Mouse (Mus musculus) intestine, postnatal 0 days (tissue): Measurements from ENCODE around the gene Slc25a13. TPM values are rescaled to one million over a fixed set of nuclear protein-coding genes. Genes with fewer than 3 reads are reported as not detected.

ENCODE experiments used
- ATAC-seq: fragments of 200-750 bp; cut with Nextera tagmentation; 2 replicates; pipeline ENCODE4 v1.8.0; 2017; ENCODE audit warnings: mild to moderate bottlenecking, moderate TSS enrichment, moderate library complexity
- H3K27ac ChIP-seq: fragments of 300-500 bp; sonication (generic); 2 replicates; pipeline ENCODE4 v1.5.1; 2014; ENCODE audit warnings: mild to moderate bottlenecking, low read depth, low read length, moderate library complexity
- H3K27me3 ChIP-seq: fragments of 300-500 bp; sonication (generic); replicated peaks from 2 replicates; pipeline ENCODE4 v1.6.1; 2014; ENCODE audit warnings: low read length, mixed read lengths; ENCODE audit not compliant: control insufficient read depth, insufficient read depth
- H3K36me3 ChIP-seq: fragments of 300-500 bp; sonication (generic); 2 replicates; pipeline ENCODE4 v1.6.1; 2014; ENCODE audit warnings: mild to moderate bottlenecking, moderate library complexity; ENCODE audit not compliant: control insufficient read depth, insufficient read depth
- H3K4me1 ChIP-seq: fragments of 300-500 bp; sonication (generic); replicated peaks from 2 replicates; pipeline ENCODE4 v1.6.1; 2014; ENCODE audit warnings: antibody characterized with exemption, low read length, mixed read lengths; ENCODE audit not compliant: control insufficient read depth, insufficient read depth
- H3K4me2 ChIP-seq: fragments of 300-500 bp; sonication (generic); replicated peaks from 2 replicates; pipeline ENCODE4 v1.6.1; 2014; ENCODE audit warnings: low read depth, mild to moderate bottlenecking, moderate library complexity
- H3K4me3 ChIP-seq: fragments of 300-500 bp; sonication (generic); 2 replicates; pipeline ENCODE4 v1.5.1; 2014; ENCODE audit warnings: low read depth, low read length
- H3K9ac ChIP-seq: fragments of 300-500 bp; sonication (generic); 2 replicates; pipeline ENCODE4 v1.6.1; 2014; ENCODE audit warnings: mild to moderate bottlenecking, low read depth, low read length
- H3K9me3 ChIP-seq: fragments of 300-500 bp; sonication (generic); 2 replicates; pipeline ENCODE4 v1.6.1; 2016; ENCODE audit warnings: mixed run types; ENCODE audit not compliant: control insufficient read depth
- CTCF ChIP-seq: sonication (generic); IDR thresholded peaks from 2 replicates; pipeline ENCODE4 v1.5.1; 2016; ENCODE audit warnings: low read depth, mild to moderate bottlenecking, control low read depth, antibody characterized with exemption, moderate library complexity
- whole genome bisulfite sequencing: fragments of 180-500 bp; shearing (Covaris S2); extraction: QIAGEN DNeasy Blood & Tissue Kit; methylation state at CpG from one replicate; pipeline ENCODE4 v1.1.7; 2014; 5-methylcytosine and 5-hydroxymethylcytosine counted together
- polyA plus RNA-seq: library from polyadenylated mRNA; unstranded; fragments of >200 nt; fragmentation: Nextera tagmentation; extraction: Ambion mirVana; gene quantifications from 2 replicates; pipeline ENCODE4 v1.2.1, GENCODE M21; 2015

The Slc25a13 gene
- polyA plus RNA-seq, 1 experiment from 2014 or later, result 32.3 TPM

DNA sequence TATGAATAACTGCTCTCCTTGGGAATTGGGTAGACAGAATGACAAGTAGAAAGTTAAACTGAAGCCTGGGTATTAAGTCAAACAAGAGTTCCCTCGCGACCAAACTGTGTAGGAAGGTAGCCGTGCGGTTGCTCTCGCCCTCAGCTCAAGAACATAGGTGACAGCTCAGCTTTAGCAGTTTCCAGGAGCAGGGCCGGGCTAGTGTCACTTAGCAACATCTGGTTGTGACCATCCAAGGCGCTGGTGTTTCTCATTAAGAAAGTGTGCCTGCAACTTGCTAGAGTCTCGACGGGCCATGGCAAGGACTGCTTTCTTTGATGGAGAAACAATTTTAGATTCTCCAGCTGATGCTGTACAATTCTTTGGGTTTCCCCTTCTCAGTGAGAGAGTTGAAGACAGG, 200.0 kb downstream of the Slc25a13 start:
- no peak for TF ChIP-seq CTCF
- no peak overlapping the region for H3K9ac ChIP-seq
- no peak overlapping the region for H3K4me3 ChIP-seq
- ATAC-seq, result no peak
- H3K4me1 ChIP-seq, result no peaks in the 10 kb centered on the region
- H3K4me2 ChIP-seq, result no peak overlapping the region
- no peak overlapping the region for H3K27ac ChIP-seq
- no peaks in the 10 kb centered on the region for H3K9me3 ChIP-seq
- 50% methylated on average over 9 of the region's 9 CpGs for WGBS
- no peaks in the 10 kb centered on the region for H3K27me3 ChIP-seq
- no peaks in the 10 kb centered on the region for H3K36me3 ChIP-seq

DNA sequence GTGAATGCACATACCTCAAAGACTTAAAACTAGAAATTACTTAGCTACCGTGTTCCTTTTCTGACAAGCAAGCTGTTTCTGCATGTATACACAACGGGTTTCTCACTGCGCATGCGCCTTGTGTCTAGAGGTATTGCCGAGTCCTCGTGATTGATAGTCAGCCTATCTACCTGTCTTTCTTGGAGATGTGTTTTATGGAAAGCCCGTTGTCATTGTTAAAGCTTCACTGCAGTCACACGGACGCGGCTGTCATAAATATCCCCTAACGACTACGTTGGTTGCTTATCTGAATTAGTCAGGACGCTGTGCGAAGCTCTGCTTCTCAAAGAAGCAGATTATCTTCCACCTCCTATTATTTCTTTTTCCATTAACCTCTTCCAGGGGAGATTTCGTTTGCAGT, 201.4 kb downstream of the Slc25a13 start:
- Histone ChIP-seq H3K9ac (no peak overlapping the region), H3K27ac (no peak overlapping the region), H3K9me3 (no peaks in the 10 kb centered on the region), H3K4me1 (no peaks in the 10 kb centered on the region), H3K36me3 (no peaks in the 10 kb centered on the region), H3K27me3 (no peaks in the 10 kb centered on the region), H3K4me2 (no peak overlapping the region), H3K4me3 (no peak overlapping the region)
- 40% methylated on average over 15 of the region's 15 CpGs for WGBS
- TF ChIP-seq CTCF, result no peak
- no peak for ATAC-seq

DNA sequence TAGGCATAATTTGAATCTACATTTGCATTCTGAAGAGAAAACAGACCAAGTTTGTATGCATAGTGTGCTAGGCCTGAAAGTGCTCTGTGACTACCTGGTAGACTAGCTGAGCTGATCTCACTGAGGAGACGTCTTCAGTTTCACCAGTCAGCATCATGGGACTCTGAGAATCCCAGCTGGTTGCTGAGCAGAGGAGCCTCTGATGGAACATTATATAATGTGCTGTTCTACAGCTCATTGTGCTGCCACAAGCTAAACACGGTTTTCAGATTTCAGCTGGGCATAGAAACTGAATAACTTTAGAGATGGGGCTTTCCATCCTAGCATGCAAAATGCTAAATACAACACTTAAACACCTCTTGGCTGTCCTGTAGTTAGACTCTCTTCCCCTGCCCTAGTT, 205.6 kb downstream of the Slc25a13 start:
- no peaks in the 10 kb centered on the region for H3K27me3 ChIP-seq
- H3K9ac ChIP-seq, result no peak overlapping the region
- H3K4me3 ChIP-seq, result no peak overlapping the region
- no peaks in the 10 kb centered on the region for H3K36me3 ChIP-seq
- WGBS, result 85% methylated on average over 2 of the region's 2 CpGs
- no peaks in the 10 kb centered on the region for H3K4me1 ChIP-seq
- no peaks in the 10 kb centered on the region for H3K9me3 ChIP-seq
- no peak for ATAC-seq
- H3K27ac ChIP-seq, result no peak overlapping the region
- no peak for TF ChIP-seq CTCF
- no peak overlapping the region for H3K4me2 ChIP-seq

DNA sequence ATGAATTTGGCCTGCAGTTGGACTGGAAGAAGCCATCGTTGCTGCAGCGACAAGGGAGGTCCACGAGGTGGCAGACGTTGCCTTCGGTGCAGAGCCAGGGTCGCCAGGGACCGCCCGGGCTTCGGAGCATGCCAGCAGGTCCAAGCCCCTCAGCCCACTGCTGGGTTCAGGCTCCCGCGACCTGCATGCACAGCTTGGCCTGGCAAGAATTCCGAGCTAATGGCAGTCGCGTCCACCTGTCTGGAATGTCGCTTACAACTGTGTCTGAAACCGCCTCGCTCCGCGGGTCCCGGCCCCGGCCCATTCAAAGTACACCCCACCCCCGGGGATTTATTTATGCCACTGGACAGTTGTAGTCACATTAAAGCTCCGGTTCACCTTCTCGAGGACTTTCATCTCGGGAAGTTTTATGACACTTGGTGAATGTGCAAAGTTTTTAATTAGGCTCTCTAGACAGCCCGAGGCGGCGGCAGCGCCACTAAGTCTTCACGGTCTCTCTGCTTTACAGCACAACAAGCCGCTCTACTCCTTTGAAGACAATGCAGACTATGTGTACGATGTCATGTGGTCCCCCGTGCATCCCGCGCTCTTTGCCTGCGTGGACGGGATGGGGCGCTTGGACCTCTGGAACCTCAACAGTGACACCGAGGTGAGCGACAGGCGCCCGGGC, 211.1 kb downstream of the Slc25a13 start:
- Histone ChIP-seq H3K36me3 (no peaks in the 10 kb centered on the region), H3K27ac (no peak overlapping the region), H3K9ac (peak overlapping the region; percentile 26; the same call in 1 of the 2 replicates), H3K4me3 (peak overlapping the region; percentile 61), H3K9me3 (no peaks in the 10 kb centered on the region), H3K27me3 (no peaks in the 10 kb centered on the region), H3K4me1 (no peaks in the 10 kb centered on the region), H3K4me2 (peak overlapping the region; percentile 98)
- ATAC-seq, result peak; percentile 73
- TF ChIP-seq CTCF, result peak; percentile 97
- WGBS, result 4% methylated on average over 42 of the region's 42 CpGs

DNA sequence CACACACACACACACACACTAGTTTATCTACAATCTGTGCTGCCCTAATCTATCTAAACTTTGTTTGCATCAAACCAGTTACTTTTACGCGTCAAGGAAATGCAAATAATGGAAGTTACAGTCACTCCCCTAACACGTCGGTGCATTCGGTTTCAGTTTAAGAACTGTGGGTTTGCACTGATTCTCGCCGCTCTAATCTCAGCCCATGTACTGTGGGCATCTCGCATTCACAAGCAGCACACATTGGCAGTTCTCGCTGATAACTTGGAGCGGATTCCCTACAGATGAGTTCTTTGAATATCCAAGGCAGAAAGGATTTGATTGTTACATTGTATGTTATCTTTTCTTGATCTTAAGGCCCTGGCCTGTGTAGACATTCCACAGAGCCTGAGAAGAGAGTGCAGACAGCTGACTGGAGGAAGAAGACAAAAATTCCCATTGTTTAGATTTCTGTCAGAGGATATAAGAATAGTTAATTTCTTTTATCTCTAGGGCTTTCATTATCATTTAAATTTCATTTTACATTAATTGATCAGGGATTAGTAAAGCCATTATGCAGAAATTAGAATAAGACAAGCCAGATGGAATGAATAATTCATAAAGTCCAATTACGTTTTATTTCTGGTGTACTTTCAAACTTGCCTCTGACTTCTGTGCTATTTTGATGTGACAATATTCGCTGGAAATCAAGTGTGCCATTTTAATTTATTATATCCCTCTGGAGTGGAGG, 212.1 kb downstream of the Slc25a13 start:
- 41% methylated on average over 12 of the region's 12 CpGs for WGBS
- no peak for TF ChIP-seq CTCF
- Histone ChIP-seq H3K4me3 (peak overlapping the region; percentile 17; the same call in 1 of the 2 replicates), H3K9me3 (no peaks in the 10 kb centered on the region), H3K27me3 (no peaks in the 10 kb centered on the region), H3K36me3 (no peaks in the 10 kb centered on the region), H3K27ac (no peak overlapping the region), H3K4me2 (peak overlapping the region; percentile 43), H3K4me1 (no peaks in the 10 kb centered on the region), H3K9ac (no peak overlapping the region)
- ATAC-seq, result peak; percentile 31; the same call in 1 of the 2 replicates

DNA sequence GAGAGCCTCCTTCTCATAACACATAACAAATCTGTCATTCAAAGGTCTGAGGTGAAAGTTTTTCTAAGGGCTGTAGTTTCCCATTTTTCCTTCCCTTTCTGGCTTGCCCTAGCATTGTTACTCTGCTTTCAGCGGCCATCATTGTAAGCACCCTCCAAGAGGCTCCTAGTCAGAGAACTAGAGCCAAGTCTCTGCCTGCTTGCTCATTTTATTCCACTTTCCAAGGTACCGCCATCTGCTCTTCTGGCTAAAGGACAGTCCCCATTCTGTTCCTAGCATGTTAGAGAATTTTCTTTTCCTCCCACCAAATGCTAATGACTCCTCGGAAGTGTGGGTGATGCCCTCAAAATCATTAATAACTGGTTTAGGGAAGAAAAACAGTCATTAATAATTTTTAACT, 214.9 kb downstream of the Slc25a13 start:
- no peak for ATAC-seq
- Histone ChIP-seq H3K27me3 (no peaks in the 10 kb centered on the region), H3K27ac (no peak overlapping the region), H3K36me3 (no peaks in the 10 kb centered on the region), H3K4me2 (no peak overlapping the region), H3K4me3 (no peak overlapping the region), H3K9ac (no peak overlapping the region), H3K9me3 (no peaks in the 10 kb centered on the region), H3K4me1 (no peaks in the 10 kb centered on the region)
- WGBS, result 75% methylated on average over 3 of the region's 3 CpGs
- TF ChIP-seq CTCF, result no peak
